Mouse (Mus musculus) bone marrow macrophage, adult 2 months (primary cell): ENCODE measurements around the gene Ect2.

Source experiments
- CTCF ChIP-seq: IDR thresholded peaks from 2 replicates; pipeline ENCODE4 v1.5.1; 2012; ENCODE audit warnings: low read depth, mild to moderate bottlenecking, low read length, moderate library complexity
- POLR2A ChIP-seq: IDR thresholded peaks from 2 replicates; pipeline ENCODE4 v1.6.1; 2012; ENCODE audit warnings: mild to moderate bottlenecking, low read depth, low read length, borderline replicate concordance

- TF ChIP-seq CTCF (no peak), POLR2A (no peak)
These were observed 34.7 kb upstream of the Ect2 start for GRCm38 (mm10) chr3:27188386-27188785.
